Mouse (Mus musculus) hindbrain, postnatal 0 days (tissue): ENCODE results near the gene Gm17521. TPM values are rescaled to one million over a fixed set of nuclear protein-coding genes. Genes with fewer than 3 reads are reported as not detected.
"Not testable (repeated sequence)": the region's sequence is repeated elsewhere in the genome, so short reads cannot be mapped to it uniquely, and the experiment has no call there.

Experiments used
- ATAC-seq: fragments of 200-750 bp; cut with Nextera tagmentation; 2 replicates; pipeline ENCODE4 v1.8.0; 2017; ENCODE audit warnings: mild to moderate bottlenecking, moderate TSS enrichment, moderate library complexity
- DNase-seq: peaks from one replicate; pipeline ENCODE4 v3.0.0-alpha.2; 2015; ENCODE audit warnings: low spot score
- H3K27ac ChIP-seq: fragments of 300-500 bp; sonication (generic); 2 replicates; pipeline ENCODE4 v1.5.1; 2014; ENCODE audit warnings: mild to moderate bottlenecking
- H3K27me3 ChIP-seq: fragments of 300-500 bp; sonication (generic); 2 replicates; pipeline ENCODE4 v1.6.1; 2014; ENCODE audit warnings: low read length, mixed read lengths; ENCODE audit not compliant: insufficient read depth
- H3K36me3 ChIP-seq: fragments of 300-500 bp; sonication (generic); 2 replicates; pipeline ENCODE4 v1.6.1; 2014; ENCODE audit warnings: low read length, mixed read lengths; ENCODE audit not compliant: insufficient read depth
- H3K4me1 ChIP-seq: fragments of 300-500 bp; sonication (generic); 2 replicates; pipeline ENCODE4 v1.6.1; 2014; ENCODE audit warnings: antibody characterized with exemption, low read length, mixed read lengths; ENCODE audit not compliant: insufficient read depth
- H3K4me2 ChIP-seq: fragments of 300-500 bp; sonication (generic); 2 replicates; pipeline ENCODE4 v1.6.1; 2014; ENCODE audit warnings: low read depth, mild to moderate bottlenecking, low read length, moderate library complexity, mixed read lengths
- H3K4me3 ChIP-seq: fragments of 300-500 bp; sonication (generic); 2 replicates; pipeline ENCODE4 v1.5.1; 2014; ENCODE audit warnings: low read length
- H3K9ac ChIP-seq: fragments of 300-500 bp; sonication (generic); replicated peaks from 2 replicates; pipeline ENCODE4 v1.6.1; 2014; ENCODE audit warnings: mild to moderate bottlenecking, low read length, moderate library complexity, mixed read lengths
- H3K9me3 ChIP-seq: fragments of 300-500 bp; sonication (generic); 2 replicates; pipeline ENCODE4 v1.6.1; 2016; ENCODE audit warnings: low read length, mixed read lengths
- CTCF ChIP-seq: IDR thresholded peaks from 2 replicates; pipeline ENCODE4 v1.5.1; 2016; ENCODE audit warnings: antibody characterized with exemption, control low read depth, low read depth
- WGBS: fragments of 180-500 bp; shearing (Covaris S2); extraction: QIAGEN DNeasy Blood & Tissue Kit; methylation state at CpG from one replicate; pipeline ENCODE4 v1.1.7; 2014; 5-methylcytosine and 5-hydroxymethylcytosine counted together
- polyA plus RNA-seq: library from polyadenylated mRNA; unstranded; fragments of >200 nt; fragmentation: Nextera tagmentation; extraction: Ambion mirVana; gene quantifications from 2 replicates; pipeline ENCODE4 v1.2.1, GENCODE M21; 2015
- total RNA-seq: library from RNA; depleted of rRNA; stranded (reverse); fragments of >200 nt; gene quantifications from 2 replicates; pipeline ENCODE4 v1.2.3, GENCODE M21; 2014; rRNA removed

Gene Gm17521
- total RNA-seq = not detected in 2 replicates
- polyA plus RNA-seq = not detected in 2 replicates

GRCm38 (mm10) chrX:123029569-123029968, at the start of gene Gm17521:
Gene Gm17521 (minus strand): TSS chrX:123029669.
- not testable (repeated sequence) for H3K4me2 ChIP-seq, H3K9me3 ChIP-seq, H3K27ac ChIP-seq, DNase-seq, H3K27me3 ChIP-seq, H3K4me3 ChIP-seq, H3K9ac ChIP-seq, H3K36me3 ChIP-seq, ATAC-seq, H3K4me1 ChIP-seq
- 61% methylated on average over 1 of the region's 1 CpGs for WGBS

GRCm38 (mm10) chrX:123043956-123044355, 14.5 kb upstream of the Gm17521 start:
- TF ChIP-seq CTCF = no peak
- H3K9me3 ChIP-seq = no peaks in the 10 kb centered on the region
- no peaks in the 10 kb centered on the region for H3K4me1 ChIP-seq
- DNase-seq = no peak
- H3K27ac ChIP-seq = no peak overlapping the region
- ATAC-seq = no peak
- no peak overlapping the region for H3K4me3 ChIP-seq
- no peaks in the 10 kb centered on the region for H3K27me3 ChIP-seq
- no peak overlapping the region for H3K4me2 ChIP-seq
- H3K36me3 ChIP-seq = no peaks in the 10 kb centered on the region
- H3K9ac ChIP-seq = no peak overlapping the region

GRCm38 (mm10) chrX:123043516-123043915, 14.0 kb upstream of the Gm17521 start:
- H3K4me1 ChIP-seq = no peaks in the 10 kb centered on the region
- no peak overlapping the region for H3K9ac ChIP-seq
- no peak for ATAC-seq
- H3K27ac ChIP-seq = no peak overlapping the region
- no peaks in the 10 kb centered on the region for H3K9me3 ChIP-seq
- DNase-seq = no peak
- WGBS = 74% methylated on average over 4 of the region's 4 CpGs
- no peak for TF ChIP-seq CTCF
- H3K27me3 ChIP-seq = no peaks in the 10 kb centered on the region
- no peak overlapping the region for H3K4me2 ChIP-seq
- H3K4me3 ChIP-seq = no peak overlapping the region
- H3K36me3 ChIP-seq = no peaks in the 10 kb centered on the region

Other genes starting within 250 kb of the Gm17521 start
- 23.4 and 28.7 TPM in 2 replicates for gene Cldn34c1, start 73.8 kb upstream of the Gm17521 start, total RNA-seq
- 21.3 and 24.0 TPM in 2 replicates for gene Cldn34c1, start 73.8 kb upstream of the Gm17521 start, polyA plus RNA-seq
- gene Srsx, start 192.8 kb upstream of the Gm17521 start, total RNA-seq = not detected in 2 replicates
- gene Srsx, start 192.8 kb upstream of the Gm17521 start, polyA plus RNA-seq = not detected in 2 replicates
- gene Gm17577, start 217.2 kb upstream of the Gm17521 start, total RNA-seq = not detected in 2 replicates
- gene Gm17577, start 217.2 kb upstream of the Gm17521 start, polyA plus RNA-seq = not detected in 2 replicates